Mouse (Mus musculus): ENCODE measurements around the gene Itpr2.

DNA sequence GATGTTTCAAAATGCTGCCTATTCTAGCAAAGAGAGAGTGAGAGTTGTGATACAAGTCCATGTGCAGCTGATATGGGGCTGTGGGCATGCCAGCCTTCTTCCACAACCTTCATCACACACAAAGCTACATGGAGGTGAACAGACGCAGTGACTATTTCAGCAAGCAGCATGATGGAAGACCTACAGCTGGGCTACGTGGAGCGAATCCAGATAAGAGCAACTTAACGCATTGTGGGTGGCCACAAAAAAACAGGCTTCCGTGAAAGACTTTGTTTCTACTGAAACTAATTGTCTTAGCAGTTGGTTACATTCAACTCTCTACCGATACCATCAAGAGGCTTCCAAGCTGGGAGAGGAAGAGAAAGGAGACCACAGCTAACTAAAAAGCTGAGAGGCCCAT is 81.3 kb downstream of the Itpr2 start:
- TF ChIP-seq CTCF (IDR thresholded peaks at IDR 0.05; ENCODE audit: borderline replicate concordance, insufficient read depth, low read depth, low read length) (no peak), POLR2A (IDR thresholded peaks at IDR 0.05; ENCODE audit: borderline replicate concordance, insufficient read depth, low read length) (no peak)

All from cerebellum, adult 2 months (tissue).